Mouse (Mus musculus) monocyte, adult 5-6 weeks (primary cell): ENCODE data around the gene BC049352. TPM values are rescaled to one million over a fixed set of nuclear protein-coding genes. Genes with fewer than 3 reads are reported as not detected.

Source experiments
- ATAC-seq: fragments of 153-309, 156-312 bp; replicated peaks from 2 replicates; pipeline ENCODE4 v1.8.0; 2017; ENCODE audit warnings: mild to moderate bottlenecking; ENCODE audit not compliant: low TSS enrichment, insufficient number of reproducible peaks, severe bottlenecking, poor library complexity, low FRiP score
- total RNA-seq: library from RNA; stranded (forward); fragments of 200-1000, 200-491, 200-594 nt; gene quantifications from 3 replicates; pipeline ENCODE4 v1.2.3, GENCODE M21; 2017

Gene BC049352
- total RNA-seq, 1 experiment from 2014 or later = 7.5 TPM

GRCm38 (mm10) chr9:45272213-45272612, 90.4 kb downstream of the BC049352 start:
- peak; percentile 32 for ATAC-seq

GRCm38 (mm10) chr9:45274218-45274617, 92.4 kb downstream of the BC049352 start:
- ATAC-seq = peak; percentile 51

- peak; percentile 20 for ATAC-seq
These were observed 92.8 kb downstream of the BC049352 start for GRCm38 (mm10) chr9:45274635-45275034.

- ATAC-seq = no peak
These were observed 98.3 kb downstream of the BC049352 start for GRCm38 (mm10) chr9:45280059-45280458.

GRCm38 (mm10) chr9:45280891-45281290, 99.1 kb downstream of the BC049352 start:
- peak; percentile 72 for ATAC-seq

GRCm38 (mm10) chr9:45282466-45282865, 100.7 kb downstream of the BC049352 start:
- ATAC-seq = peak; percentile 55

- ATAC-seq = no peak
These were observed 109.8 kb downstream of the BC049352 start for GRCm38 (mm10) chr9:45291481-45292168.

GRCm38 (mm10) chr9:45294210-45295011, 112.6 kb downstream of the BC049352 start:
- ATAC-seq = peak; percentile 73

GRCm38 (mm10) chr9:45299231-45300006, 117.6 kb downstream of the BC049352 start:
- peak; percentile 38 for ATAC-seq

Other genes with a start within 250 kb of the BC049352 start
- gene Ube4a, start 216.4 kb upstream of the BC049352 start, total RNA-seq = 17.7 to 43.2 TPM (median 41.6 TPM) in 3 replicates
- gene Cd3g, start 201.6 kb upstream of the BC049352 start, total RNA-seq = 14.2 to 35.0 TPM (median 22.5 TPM) in 3 replicates
- gene Cd3d, start 200.2 kb upstream of the BC049352 start, total RNA-seq = 3.0 to 5.9 TPM (median 3.4 TPM) in 3 replicates
- 0.32 to 1.6 TPM (median 0.76 TPM) in 3 replicates for gene Cd3e, start 172.4 kb upstream of the BC049352 start, total RNA-seq
- gene Mpzl2, start 142.2 kb upstream of the BC049352 start, total RNA-seq = not detected in 3 replicates
- gene Mpzl3, start 126.8 kb upstream of the BC049352 start, total RNA-seq = 5.0 to 6.5 TPM (median 5.9 TPM) in 3 replicates
- gene Jaml, start 102.8 kb upstream of the BC049352 start, total RNA-seq = 3.2 to 7.0 TPM (median 5.8 TPM) in 3 replicates
- gene Scn2b, start 64.2 kb upstream of the BC049352 start, total RNA-seq = 0.58 to 0.67 TPM in 2 of 3 replicates, not detected in the other
- not detected in 3 replicates for gene Scn4b, start 43.6 kb upstream of the BC049352 start, total RNA-seq
- gene Tmprss4, start 22.1 kb downstream of the BC049352 start, total RNA-seq = not detected in 3 replicates
- gene Il10ra, start 87.1 kb downstream of the BC049352 start, total RNA-seq = 358 to 411 TPM (median 369 TPM) in 3 replicates
- gene Tmprss13, start 137.1 kb downstream of the BC049352 start, total RNA-seq = 0.68 to 2.6 TPM in 2 of 3 replicates, not detected in the other
- gene Fxyd6, start 188.2 kb downstream of the BC049352 start, total RNA-seq = not detected in 3 replicates
- gene Fxyd2, start 217.7 kb downstream of the BC049352 start, total RNA-seq = not detected in 3 replicates
- gene Dscaml1, start 244.6 kb downstream of the BC049352 start, total RNA-seq = not detected in 3 replicates